Mouse (Mus musculus): ENCODE measurements around the gene Map2k6.

DNA sequence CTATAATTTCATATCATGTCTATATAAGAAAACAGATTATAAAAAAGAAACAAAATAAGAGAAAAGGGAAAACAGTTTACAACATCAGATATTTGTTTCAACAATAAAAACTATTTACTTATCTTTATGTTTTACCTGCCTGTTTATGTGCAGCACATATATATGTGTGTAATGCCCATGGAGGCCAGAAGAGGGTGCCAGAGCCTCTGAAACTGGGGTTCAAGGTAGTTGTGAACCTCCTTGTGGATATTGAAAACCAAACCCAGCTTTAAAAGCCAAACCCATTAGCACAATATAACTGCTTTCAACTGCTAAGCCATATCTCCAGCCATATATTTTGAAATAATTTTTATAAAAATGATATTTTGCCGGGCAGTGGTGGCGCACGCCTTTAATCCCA, 33.9 kb upstream of the Map2k6 start:
- TF ChIP-seq CTCF (IDR thresholded peaks at IDR 0.05; ENCODE audit: low read depth) (peak; percentile 85), EP300 (IDR thresholded peaks at IDR 0.05; ENCODE audit: low read depth) (no peak)

All from liver, postnatal 0 days (tissue).